Mouse (Mus musculus): Measurements from ENCODE around the gene Dnajc14. TPM values are rescaled to one million over a fixed set of nuclear protein-coding genes. Genes with fewer than 3 reads are reported as not detected.

Gene Dnajc14
- 19.9 and 21.6 TPM in 2 replicates for polyA plus RNA-seq (2012; rRNA removed)

GRCm38 (mm10) chr10:128803771-128804270 is at the start of gene Dnajc14:
Dnajc14 (plus strand) TSS chr10:128804062.
- DNase-seq, result peak; percentile 28
- peak within 1 kb of the TSS; percentile 79 for H3K27ac ChIP-seq (ENCODE audit: control insufficient read depth, insufficient read depth, low read length)
- no peak for TF ChIP-seq POLR2A (IDR thresholded peaks at IDR 0.05; ENCODE audit: control insufficient read depth, extremely low read depth, insufficient read depth, low read length, poor library complexity)
- no peak for TF ChIP-seq CTCF (IDR thresholded peaks at IDR 0.05; ENCODE audit: borderline replicate concordance, control insufficient read depth, extremely low read depth, insufficient read depth, low read length, poor library complexity)
- H3K4me1 ChIP-seq (replicated peaks; ENCODE audit: control insufficient read depth, insufficient read depth, low read length), result peaks cover 28% of the 10 kb centered on the region
- no peaks in the 10 kb centered on the region for H3K36me3 ChIP-seq (ENCODE audit: control insufficient read depth, insufficient read depth, low read length)
- peak within 1 kb of the TSS; percentile 80 for H3K4me3 ChIP-seq (ENCODE audit: control insufficient read depth, insufficient read depth, low read length)
- WGBS, result 8% methylated on average over 14 of the region's 14 CpGs
- no peaks in the 10 kb centered on the region for H3K27me3 ChIP-seq (ENCODE audit: control insufficient read depth, insufficient read depth, low read length)

GRCm38 (mm10) chr10:128772895-128773294 is 31.0 kb upstream of the Dnajc14 start:
- no peak for DNase-seq

GRCm38 (mm10) chr10:128773685-128774084 is 30.2 kb upstream of the Dnajc14 start:
- Histone ChIP-seq H3K27me3 (ENCODE audit: control insufficient read depth, insufficient read depth, low read length) (no peaks in the 10 kb centered on the region), H3K27ac (ENCODE audit: control insufficient read depth, insufficient read depth, low read length) (no peak overlapping the region), H3K36me3 (ENCODE audit: control insufficient read depth, insufficient read depth, low read length) (no peaks in the 10 kb centered on the region), H3K4me1 (replicated peaks; ENCODE audit: control insufficient read depth, insufficient read depth, low read length) (no peaks in the 10 kb centered on the region), H3K4me3 (ENCODE audit: control insufficient read depth, insufficient read depth, low read length) (no peak overlapping the region)
- DNase-seq, result no peak
- WGBS, result 31% methylated on average over 5 of the region's 5 CpGs
- TF ChIP-seq CTCF (IDR thresholded peaks at IDR 0.05; ENCODE audit: borderline replicate concordance, control insufficient read depth, extremely low read depth, insufficient read depth, low read length, poor library complexity), result no peak
- TF ChIP-seq POLR2A (IDR thresholded peaks at IDR 0.05; ENCODE audit: control insufficient read depth, extremely low read depth, insufficient read depth, low read length, poor library complexity), result no peak

More at GRCm38 (mm10) chr10:128772895-128773294, 31.0 kb upstream of the Dnajc14 start:
- H3K36me3 ChIP-seq (ENCODE audit: control insufficient read depth, insufficient read depth, low read length), result no peaks in the 10 kb centered on the region
- H3K27me3 ChIP-seq (ENCODE audit: control insufficient read depth, insufficient read depth, low read length), result no peaks in the 10 kb centered on the region
- WGBS, result 92% methylated on average over 2 of the region's 2 CpGs
- no peaks in the 10 kb centered on the region for H3K4me1 ChIP-seq (replicated peaks; ENCODE audit: control insufficient read depth, insufficient read depth, low read length)
- no peak overlapping the region for H3K4me3 ChIP-seq (ENCODE audit: control insufficient read depth, insufficient read depth, low read length)
- TF ChIP-seq POLR2A (IDR thresholded peaks at IDR 0.05; ENCODE audit: control insufficient read depth, extremely low read depth, insufficient read depth, low read length, poor library complexity), result no peak
- TF ChIP-seq CTCF (IDR thresholded peaks at IDR 0.05; ENCODE audit: borderline replicate concordance, control insufficient read depth, extremely low read depth, insufficient read depth, low read length, poor library complexity), result no peak
- no peak overlapping the region for H3K27ac ChIP-seq (ENCODE audit: control insufficient read depth, insufficient read depth, low read length)

GRCm38 (mm10) chr10:128778441-128778840 is 25.4 kb upstream of the Dnajc14 start:
- peaks cover 7% of the 10 kb centered on the region for H3K4me1 ChIP-seq (replicated peaks; ENCODE audit: control insufficient read depth, insufficient read depth, low read length)
- H3K36me3 ChIP-seq (ENCODE audit: control insufficient read depth, insufficient read depth, low read length), result no peaks in the 10 kb centered on the region
- H3K4me3 ChIP-seq (ENCODE audit: control insufficient read depth, insufficient read depth, low read length), result no peak overlapping the region
- no peak for DNase-seq
- H3K27ac ChIP-seq (ENCODE audit: control insufficient read depth, insufficient read depth, low read length), result no peak overlapping the region
- TF ChIP-seq POLR2A (IDR thresholded peaks at IDR 0.05; ENCODE audit: control insufficient read depth, extremely low read depth, insufficient read depth, low read length, poor library complexity) (no peak), CTCF (IDR thresholded peaks at IDR 0.05; ENCODE audit: borderline replicate concordance, control insufficient read depth, extremely low read depth, insufficient read depth, low read length, poor library complexity) (no peak)
- WGBS, result 93% methylated on average over 2 of the region's 2 CpGs
- no peaks in the 10 kb centered on the region for H3K27me3 ChIP-seq (ENCODE audit: control insufficient read depth, insufficient read depth, low read length)

GRCm38 (mm10) chr10:128779011-128779795 is 24.7 kb upstream of the Dnajc14 start:
- H3K27ac ChIP-seq (ENCODE audit: control insufficient read depth, insufficient read depth, low read length), result no peak overlapping the region
- no peak overlapping the region for H3K4me3 ChIP-seq (ENCODE audit: control insufficient read depth, insufficient read depth, low read length)
- H3K27me3 ChIP-seq (ENCODE audit: control insufficient read depth, insufficient read depth, low read length), result no peaks in the 10 kb centered on the region
- peaks cover 7% of the 10 kb centered on the region for H3K4me1 ChIP-seq (replicated peaks; ENCODE audit: control insufficient read depth, insufficient read depth, low read length)
- no peak for TF ChIP-seq POLR2A (IDR thresholded peaks at IDR 0.05; ENCODE audit: control insufficient read depth, extremely low read depth, insufficient read depth, low read length, poor library complexity)
- no peak for TF ChIP-seq CTCF (IDR thresholded peaks at IDR 0.05; ENCODE audit: borderline replicate concordance, control insufficient read depth, extremely low read depth, insufficient read depth, low read length, poor library complexity)
- DNase-seq, result no peak
- H3K36me3 ChIP-seq (ENCODE audit: control insufficient read depth, insufficient read depth, low read length), result no peaks in the 10 kb centered on the region
- WGBS, result 22% methylated on average over 8 of the region's 8 CpGs

DNA sequence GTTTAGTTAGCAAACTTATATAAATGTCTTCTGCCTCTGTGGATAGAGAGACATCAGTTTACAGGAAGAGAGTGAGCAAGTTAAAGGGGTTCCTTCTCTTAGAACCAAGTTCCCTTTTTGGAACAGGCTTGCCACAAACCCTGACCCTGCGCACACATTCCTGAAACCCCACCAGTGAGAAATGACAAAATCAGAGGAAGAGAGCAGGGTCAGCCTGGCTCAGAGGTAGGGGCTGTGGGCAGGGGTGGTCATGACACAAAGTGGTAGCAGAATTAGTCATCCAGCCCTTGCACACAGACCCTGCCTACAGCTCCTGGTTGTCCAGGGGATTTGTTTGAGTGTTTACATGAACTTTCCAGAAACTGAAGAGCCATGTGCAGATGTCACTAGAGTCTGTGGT is 23.7 kb upstream of the Dnajc14 start:
- no peak overlapping the region for H3K4me3 ChIP-seq (ENCODE audit: control insufficient read depth, insufficient read depth, low read length)
- TF ChIP-seq CTCF (IDR thresholded peaks at IDR 0.05; ENCODE audit: borderline replicate concordance, control insufficient read depth, extremely low read depth, insufficient read depth, low read length, poor library complexity) (no peak), POLR2A (IDR thresholded peaks at IDR 0.05; ENCODE audit: control insufficient read depth, extremely low read depth, insufficient read depth, low read length, poor library complexity) (no peak)

More for the DNA sequence above, 23.7 kb upstream of the Dnajc14 start:
- H3K27ac ChIP-seq (ENCODE audit: control insufficient read depth, insufficient read depth, low read length), result no peak overlapping the region
- H3K27me3 ChIP-seq (ENCODE audit: control insufficient read depth, insufficient read depth, low read length), result no peaks in the 10 kb centered on the region
- no peaks in the 10 kb centered on the region for H3K36me3 ChIP-seq (ENCODE audit: control insufficient read depth, insufficient read depth, low read length)
- WGBS, result 77% methylated on average over 1 of the region's 1 CpGs
- no peak for DNase-seq
- H3K4me1 ChIP-seq (replicated peaks; ENCODE audit: control insufficient read depth, insufficient read depth, low read length), result peaks cover 7% of the 10 kb centered on the region
